Mouse (Mus musculus): ENCODE measurements around the gene Sufu.

The Sufu gene

GRCm38 (mm10) chr19:46396686-46397435, at the start of gene Sufu:
Gene Sufu, plus strand, starts transcription at chr19:46396896.
- peak; percentile 98 for DNase-seq (ENCODE audit: low spot score in 2 of 2)

DNA sequence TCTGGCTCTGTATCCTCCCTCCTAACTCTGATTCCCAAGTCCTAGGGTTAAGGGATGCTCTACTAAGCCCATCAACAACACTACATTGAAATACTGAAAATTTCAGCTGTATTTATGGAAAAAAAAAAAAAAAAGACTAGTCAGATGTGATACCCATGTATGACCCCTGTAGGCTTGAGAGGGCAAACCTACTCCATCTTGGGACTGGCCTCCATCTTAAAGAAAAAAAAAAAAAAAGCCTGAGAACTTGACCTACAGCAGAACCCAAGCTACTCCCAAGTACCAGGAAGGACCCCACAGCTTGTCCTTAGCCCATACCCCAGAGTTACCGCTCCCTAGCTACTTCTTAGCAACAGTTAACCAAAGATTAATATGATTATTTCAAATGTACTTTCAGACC, 49.5 kb upstream of the Sufu start:
- no peak for DNase-seq (ENCODE audit: low spot score in 2 of 2)

GRCm38 (mm10) chr19:46347936-46348668, 48.6 kb upstream of the Sufu start:
- DNase-seq (ENCODE audit: low spot score in 2 of 2), result no peak

GRCm38 (mm10) chr19:46348761-46349458, 47.8 kb upstream of the Sufu start:
- DNase-seq (ENCODE audit: low spot score in 2 of 2), result peak; percentile 68 to 75

- DNase-seq (ENCODE audit: low spot score in 2 of 2), result no peak
Observed at GRCm38 (mm10) chr19:46349550-46349949, 47.1 kb upstream of the Sufu start.

DNA sequence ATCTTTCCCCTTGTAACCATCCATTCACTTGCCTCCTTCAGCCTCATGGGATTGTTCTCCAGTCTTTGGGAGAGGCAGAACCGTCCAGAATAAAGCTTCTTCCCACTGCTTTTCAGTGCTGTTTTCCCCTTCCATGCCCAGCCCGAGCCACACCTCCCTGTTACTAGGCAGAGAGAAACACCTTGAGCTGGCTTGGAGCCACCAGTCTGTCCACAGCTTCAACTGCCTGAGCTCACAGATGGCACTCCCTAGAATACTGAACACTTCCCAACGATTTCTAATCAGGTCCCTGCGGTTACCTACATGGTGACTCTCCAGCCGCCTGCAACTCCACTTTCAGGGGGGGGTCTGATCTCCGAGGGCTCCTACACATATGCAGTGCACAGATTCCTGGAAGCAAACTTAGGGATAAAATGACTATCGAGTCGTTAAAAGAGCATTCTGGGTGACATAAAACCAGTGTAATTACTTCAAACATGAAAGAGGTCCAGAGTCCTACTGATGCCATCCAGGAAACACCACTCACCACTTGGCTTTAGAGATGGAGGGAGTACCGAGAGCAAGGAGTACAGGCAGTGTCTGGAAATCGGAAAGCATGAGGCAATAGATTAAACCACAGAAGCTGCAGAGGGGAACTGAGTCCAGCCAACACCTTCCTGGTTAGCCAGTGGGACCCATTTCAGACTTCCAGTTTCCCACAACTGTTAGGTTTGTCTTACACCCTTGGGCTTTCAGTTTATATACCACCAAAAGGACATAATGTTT, 46.3 kb upstream of the Sufu start, which contains the start of gene 2310034G01Rik:
2310034G01Rik (minus strand) TSS at position 135 of the 765 bp plus-strand sequence.
- DNase-seq (ENCODE audit: low spot score in 2 of 2), result no peak

DNA sequence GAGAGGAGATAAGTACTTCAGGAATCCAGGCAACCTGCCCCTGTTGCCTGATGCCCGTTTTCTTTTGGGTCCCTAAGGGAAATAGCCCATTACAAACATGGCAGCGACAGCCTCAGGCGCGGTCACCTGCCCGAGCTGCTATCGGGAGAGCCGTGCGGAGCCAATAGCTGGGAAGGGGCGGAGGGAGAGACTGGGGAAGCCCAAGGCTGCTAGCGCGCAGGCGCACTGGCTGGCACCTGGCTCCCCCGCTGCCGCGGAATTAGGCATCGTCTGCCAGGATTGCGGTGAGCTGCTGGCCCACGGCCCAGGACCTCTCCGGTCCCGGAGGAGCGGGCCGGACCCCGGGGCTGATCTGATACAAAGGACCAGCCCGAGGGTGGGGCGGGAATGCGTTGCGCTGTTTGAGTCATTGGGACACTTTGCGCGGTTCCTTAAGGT, 40.0 kb upstream of the Sufu start:
- peak; percentile 81 to 85 for DNase-seq (ENCODE audit: low spot score in 2 of 2)

- no peak for DNase-seq (ENCODE audit: low spot score in 2 of 2)
Observed at GRCm38 (mm10) chr19:46357344-46358280, 39.1 kb upstream of the Sufu start.

DNA sequence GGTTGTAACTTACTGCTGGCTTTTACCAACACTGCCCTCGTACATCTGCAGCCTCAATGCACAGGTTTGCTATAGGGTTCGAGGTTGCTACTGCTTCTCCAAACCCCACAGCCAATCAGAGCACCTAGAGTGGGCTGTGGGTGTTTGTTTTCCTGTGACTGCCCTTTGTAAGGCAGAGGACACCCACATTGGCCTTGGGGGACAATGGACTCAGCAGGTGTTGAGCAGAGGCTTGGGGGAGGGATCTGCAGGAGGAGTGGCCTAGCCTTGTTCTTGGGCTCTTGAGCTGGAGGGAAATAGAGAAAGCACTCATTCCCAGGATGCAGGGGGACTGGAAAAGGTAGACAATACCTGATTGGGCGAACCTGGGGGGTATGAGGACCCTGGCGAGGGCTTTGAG, 38.3 kb upstream of the Sufu start:
- no peak for DNase-seq (ENCODE audit: low spot score in 2 of 2)

- no peak for DNase-seq (ENCODE audit: low spot score in 2 of 2)
Observed at GRCm38 (mm10) chr19:46362104-46362503, 34.6 kb upstream of the Sufu start.

GRCm38 (mm10) chr19:46363294-46364009, 33.2 kb upstream of the Sufu start:
- DNase-seq (ENCODE audit: low spot score in 2 of 2), result no peak

GRCm38 (mm10) chr19:46367798-46368590, 28.7 kb upstream of the Sufu start:
- DNase-seq (ENCODE audit: low spot score in 2 of 2), result no peak

DNA sequence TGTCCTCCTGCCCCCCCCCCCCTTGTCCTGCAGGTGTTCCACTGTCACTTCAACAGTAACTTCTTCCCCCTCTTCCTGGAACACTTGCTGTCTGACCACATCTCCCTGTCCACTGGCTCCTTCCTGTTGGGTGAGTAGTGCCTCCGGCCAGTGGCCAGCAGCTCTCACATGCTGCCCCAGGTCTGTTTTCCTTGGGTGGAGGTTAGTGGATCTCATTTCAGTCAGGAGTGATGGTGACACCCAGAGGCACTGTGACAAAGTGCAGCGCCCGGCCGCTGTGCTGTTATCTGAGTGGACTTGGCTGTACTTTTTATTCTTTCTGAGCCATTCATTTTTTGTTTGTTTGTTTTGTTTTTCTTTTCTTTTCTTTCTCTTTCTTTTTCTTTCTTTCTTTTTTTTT, 27.5 kb upstream of the Sufu start:
- DNase-seq (ENCODE audit: low spot score in 2 of 2), result peak; percentile 62 to 67

GRCm38 (mm10) chr19:46374477-46375088, 22.1 kb upstream of the Sufu start:
- no peak for DNase-seq (ENCODE audit: low spot score in 2 of 2)

DNA sequence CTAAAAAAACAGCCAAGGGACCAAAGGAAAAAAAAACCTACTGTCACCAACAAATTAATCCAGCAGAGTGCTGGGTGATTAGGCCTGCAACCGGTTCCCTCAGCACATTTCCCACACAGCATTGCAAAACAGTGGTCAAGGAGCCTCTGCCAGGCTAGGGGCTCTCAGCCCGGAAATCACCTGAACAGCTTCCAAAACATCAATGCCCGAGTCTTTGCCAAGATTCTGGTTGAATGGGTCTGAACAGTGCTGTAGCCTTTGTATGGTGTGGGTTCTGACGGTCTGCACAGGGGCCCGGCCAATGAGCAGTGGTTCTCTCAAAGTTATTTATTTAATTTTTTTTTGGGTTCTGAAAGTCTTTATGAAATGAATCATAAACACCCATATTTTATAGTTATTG, 21.2 kb upstream of the Sufu start:
- no peak for DNase-seq (ENCODE audit: low spot score in 2 of 2)

DNA sequence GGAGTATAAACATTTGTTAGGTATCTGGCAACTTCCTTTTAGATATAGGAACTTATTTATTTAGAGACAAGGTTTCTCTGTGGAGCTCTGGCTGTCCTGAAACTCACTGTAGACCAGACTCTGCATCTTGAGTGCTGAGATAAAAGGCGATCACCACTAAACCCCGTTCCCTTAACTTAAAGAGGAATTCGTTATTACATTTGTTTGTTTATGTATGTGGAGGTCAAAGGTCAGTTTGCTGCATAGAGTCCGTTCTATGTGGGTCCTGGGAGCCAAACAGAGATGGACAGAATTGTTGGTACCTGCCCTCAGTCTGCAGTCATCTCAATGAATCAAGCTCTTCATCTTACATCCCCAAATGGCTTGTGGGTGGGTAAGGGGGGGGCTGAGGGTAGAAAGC, 20.8 kb upstream of the Sufu start:
- no peak for DNase-seq (ENCODE audit: low spot score in 2 of 2)

GRCm38 (mm10) chr19:46382275-46382674, 14.4 kb upstream of the Sufu start:
- no peak for DNase-seq (ENCODE audit: low spot score in 2 of 2)

GRCm38 (mm10) chr19:46389872-46390271, 6.8 kb upstream of the Sufu start:
- no peak for DNase-seq (ENCODE audit: low spot score in 2 of 2)

DNA sequence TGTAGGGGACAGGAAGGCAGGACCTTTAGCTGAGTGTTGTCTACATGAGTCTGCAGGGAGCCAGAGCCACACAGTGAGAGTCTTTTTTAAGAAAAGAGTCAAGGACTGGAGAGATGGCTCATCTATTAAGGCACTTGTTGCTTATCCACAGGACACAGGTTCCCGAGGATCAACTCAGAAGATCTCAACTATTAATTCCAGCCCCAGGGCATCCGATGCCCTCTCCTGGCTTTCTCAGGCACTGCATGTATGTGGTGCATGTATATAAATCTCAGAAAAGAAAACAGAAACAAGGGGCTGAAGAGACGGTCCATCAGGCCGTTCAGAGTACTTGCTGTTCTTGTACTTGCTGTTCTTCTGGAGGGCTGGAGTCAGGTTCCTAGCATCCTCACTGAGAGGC, 4.7 kb upstream of the Sufu start:
- no peak for DNase-seq (ENCODE audit: low spot score in 2 of 2)
